Mouse (Mus musculus): ENCODE measurements around the gene Lap3. TPM values are rescaled to one million over a fixed set of nuclear protein-coding genes. Genes with fewer than 3 reads are reported as not detected.

The Lap3 gene
- total RNA-seq, 4 experiments from 2014 or later = 58.1 to 68.9 (median 63.5) TPM

Other genes starting within 250 kb of the Lap3 start
- gene Qdpr, start 43.1 kb upstream of the Lap3 start, total RNA-seq (2022) = 100 to 1,000 TPM; 198 to 242 (median 219) TPM
- gene Clrn2, start 39.6 kb upstream of the Lap3 start, total RNA-seq (2022) = 1 to 10 TPM in 1 of 4 experiments, under 1 TPM in 3; 0.40 to 1.1 (median 0.49) TPM
- 100 to 1,000 TPM in 3 of 4 experiments, 10 to 100 TPM in 1; 97.1 to 104 (median 102) TPM for gene Med28, start 26.9 kb downstream of the Lap3 start, total RNA-seq (2022)
- gene Fam184b, start 146.2 kb downstream of the Lap3 start, total RNA-seq (2022) = 10 to 100 TPM; 10.2 to 12.9 (median 11.5) TPM
- gene Ncapg, start 176.5 kb downstream of the Lap3 start, total RNA-seq (2022) = under 1 TPM; 0.21 to 0.78 (median 0.45) TPM

Data from left cerebral cortex, adult 8-10 months (tissue).